Mouse (Mus musculus): ENCODE measurements at regions not wholly inside any gene's neighbourhood (a gene's known extent, or its start where the extent isn't known, plus 50 kb on each side); places are given as distances from the start of the nearest gene placed in this dataset.
"Not testable (repeated sequence)": the region's sequence is repeated elsewhere in the genome, so short reads cannot be mapped to it uniquely, and the experiment has no call there.

- DNase-seq: not testable (repeated sequence)
These were observed 79.6 kb downstream of the Gm10715 start for GRCm38 (mm10) chr9:3116311-3116710.

GRCm38 (mm10) chr9:3161181-3161580 lies 124.5 kb downstream of the Gm10715 start:
- DNase-seq: no peak

- DNase-seq: no peak
These were observed 147.7 kb downstream of the Gm10715 start for GRCm38 (mm10) chr9:3184343-3184742.

GRCm38 (mm10) chr9:3199151-3200018 lies 135.6 kb upstream of the Alkbh8 start:
- DNase-seq: no peak

- not testable (repeated sequence) for DNase-seq
These were observed 135.0 kb upstream of the Alkbh8 start for GRCm38 (mm10) chr9:3200019-3200347.

GRCm38 (mm10) chr9:3208120-3208519 lies 126.8 kb upstream of the Alkbh8 start:
- DNase-seq: not testable (repeated sequence)

GRCm38 (mm10) chr9:3258396-3259300 lies 76.3 kb upstream of the Alkbh8 start:
- DNase-seq: peak; percentile 43 to 47

- no peak for DNase-seq
These were observed 74.8 kb upstream of the Alkbh8 start for GRCm38 (mm10) chr9:3260181-3260580.

GRCm38 (mm10) chr9:3260860-3261259 lies 74.1 kb upstream of the Alkbh8 start:
- DNase-seq: no peak

GRCm38 (mm10) chr9:3264467-3264866 lies 70.5 kb upstream of the Alkbh8 start:
- DNase-seq: no peak

- DNase-seq: not testable (repeated sequence)
These were observed 54.4 kb upstream of the Alkbh8 start for GRCm38 (mm10) chr9:3280496-3280895.

- peak; percentile 27 to 36 for DNase-seq
These were observed 53.0 kb upstream of the Alkbh8 start for GRCm38 (mm10) chr9:3281906-3282305.

GRCm38 (mm10) chr9:3283381-3283780 lies 51.6 kb upstream of the Alkbh8 start:
- not testable (repeated sequence) for DNase-seq

Data from cerebellum, postnatal 36 days (tissue).